Mouse (Mus musculus): Measurements from ENCODE around the gene Ccl9. TPM values are rescaled to one million over a fixed set of nuclear protein-coding genes. Genes with fewer than 3 reads are reported as not detected.

Ccl9 gene
- total and polyA plus RNA-seq, 2 experiments, result 45.5 to 92.1 TPM

- H3K4me1 ChIP-seq (ENCODE audit: control insufficient read depth, insufficient read depth, low read length), result no peaks in the 10 kb centered on the region; the same call in 1 of the 2 replicates
- H3K9ac ChIP-seq (ENCODE audit: low read depth, low read length), result no peak overlapping the region
- no peak overlapping the region for H3K4me3 ChIP-seq (ENCODE audit: insufficient read depth, low read depth, low read length)
- no peak overlapping the region for H3K27ac ChIP-seq (replicated peaks; ENCODE audit: insufficient read depth, low read depth, low read length)
- 95% methylated on average over 3 of the region's 3 CpGs for WGBS
- H3K79me2 ChIP-seq (ENCODE audit: control insufficient read depth, insufficient read depth, low read length), result no peaks in the 10 kb centered on the region
- H3K27me3 ChIP-seq (ENCODE audit: control insufficient read depth, insufficient read depth, low read length), result no peaks in the 10 kb centered on the region
- no peak for DNase-seq (ENCODE audit: extremely low read depth, low read depth, low spot score)
- no peaks in the 10 kb centered on the region for H3K36me3 ChIP-seq (ENCODE audit: control insufficient read depth, insufficient read depth, low read length)
- TF ChIP-seq CTCF (IDR thresholded peaks at IDR 0.05; ENCODE audit: low read depth, low read length) (no peak), POLR2A (IDR thresholded peaks at IDR 0.05; ENCODE audit: extremely low read depth, insufficient read depth, low read length) (no peak)
Measured at GRCm38 (mm10) chr11:83598207-83598837, 19.9 kb upstream of the Ccl9 start.

DNA sequence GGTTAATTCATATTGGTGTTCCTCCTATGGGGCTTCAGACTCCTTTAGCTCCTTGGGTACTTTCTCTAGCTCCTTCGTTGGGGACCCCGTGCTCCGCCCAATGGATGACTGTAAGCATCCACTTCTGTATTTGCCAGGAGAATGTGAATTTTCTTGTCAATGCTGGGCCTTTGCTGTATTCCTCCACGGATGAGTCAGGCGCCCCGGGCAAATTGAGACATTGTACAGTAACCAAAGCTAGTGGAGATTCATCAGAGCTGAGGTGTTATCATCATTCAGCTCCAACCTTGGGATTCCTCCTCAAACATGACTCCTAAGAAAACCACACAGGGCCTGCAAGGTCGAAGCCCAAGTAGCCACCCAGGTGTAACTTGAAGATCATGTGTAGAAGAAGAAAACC, 19.4 kb upstream of the Ccl9 start:
- H3K4me3 ChIP-seq (ENCODE audit: insufficient read depth, low read depth, low read length), result no peak overlapping the region
- H3K79me2 ChIP-seq (ENCODE audit: control insufficient read depth, insufficient read depth, low read length), result no peaks in the 10 kb centered on the region
- H3K9ac ChIP-seq (ENCODE audit: low read depth, low read length), result no peak overlapping the region
- TF ChIP-seq POLR2A (IDR thresholded peaks at IDR 0.05; ENCODE audit: extremely low read depth, insufficient read depth, low read length), result no peak
- no peak overlapping the region for H3K27ac ChIP-seq (replicated peaks; ENCODE audit: insufficient read depth, low read depth, low read length)
- no peak for DNase-seq (ENCODE audit: extremely low read depth, low read depth, low spot score)
- no peaks in the 10 kb centered on the region; the same call in 1 of the 2 replicates for H3K4me1 ChIP-seq (ENCODE audit: control insufficient read depth, insufficient read depth, low read length)
- WGBS, result 93% methylated on average over 7 of the region's 7 CpGs
- H3K36me3 ChIP-seq (ENCODE audit: control insufficient read depth, insufficient read depth, low read length), result no peaks in the 10 kb centered on the region
- no peaks in the 10 kb centered on the region for H3K27me3 ChIP-seq (ENCODE audit: control insufficient read depth, insufficient read depth, low read length)

DNA sequence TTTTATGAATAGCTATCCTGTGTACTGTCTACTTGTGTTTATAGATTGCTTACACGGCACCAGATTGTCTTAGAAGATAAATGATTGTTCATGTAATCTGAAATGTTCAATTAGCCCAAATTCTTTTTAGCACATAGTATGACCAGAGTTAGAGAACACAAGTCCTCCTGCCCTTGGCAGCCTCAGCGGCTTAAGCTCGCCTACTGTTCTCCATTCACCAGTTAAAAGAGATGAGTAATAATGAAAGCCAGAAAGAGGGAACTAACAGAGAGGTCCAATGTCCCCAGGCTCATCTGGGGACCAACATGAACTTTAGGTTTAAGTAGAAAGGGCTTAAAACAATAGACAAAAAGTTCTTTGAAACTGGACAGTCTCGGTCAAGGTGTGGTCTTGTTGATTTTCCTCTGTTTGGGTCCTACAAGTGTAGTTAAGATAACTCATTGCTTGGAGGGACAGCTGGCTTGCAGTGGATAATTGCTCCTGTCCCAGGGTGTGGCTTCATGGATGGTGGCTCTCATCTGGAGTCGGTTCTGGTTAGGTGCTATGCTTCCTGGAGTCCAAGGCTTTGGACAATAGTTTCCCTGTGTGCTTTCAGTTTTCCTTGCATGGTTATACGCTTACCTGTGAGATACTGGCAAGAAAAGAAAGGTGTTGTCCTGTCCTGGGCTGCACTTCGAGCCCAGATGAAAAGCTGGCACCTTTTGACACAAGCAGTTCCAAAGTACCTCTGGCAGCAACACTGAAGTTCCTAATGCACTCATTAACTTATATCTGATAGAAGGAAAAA, 17.4 kb upstream of the Ccl9 start:
- no peaks in the 10 kb centered on the region for H3K79me2 ChIP-seq (ENCODE audit: control insufficient read depth, insufficient read depth, low read length)
- H3K36me3 ChIP-seq (ENCODE audit: control insufficient read depth, insufficient read depth, low read length), result no peaks in the 10 kb centered on the region
- peak; percentile 70 for DNase-seq (ENCODE audit: extremely low read depth, low read depth, low spot score)
- 62% methylated on average over 7 of the region's 7 CpGs for WGBS
- no peak overlapping the region for H3K4me3 ChIP-seq (ENCODE audit: insufficient read depth, low read depth, low read length)
- TF ChIP-seq CTCF (IDR thresholded peaks at IDR 0.05; ENCODE audit: low read depth, low read length), result no peak
- no peak for TF ChIP-seq POLR2A (IDR thresholded peaks at IDR 0.05; ENCODE audit: extremely low read depth, insufficient read depth, low read length)
- no peak overlapping the region for H3K27ac ChIP-seq (replicated peaks; ENCODE audit: insufficient read depth, low read depth, low read length)
- H3K4me1 ChIP-seq (ENCODE audit: control insufficient read depth, insufficient read depth, low read length), result no peaks in the 10 kb centered on the region; the same call in 1 of the 2 replicates
- H3K27me3 ChIP-seq (ENCODE audit: control insufficient read depth, insufficient read depth, low read length), result no peaks in the 10 kb centered on the region
- H3K9ac ChIP-seq (ENCODE audit: low read depth, low read length), result no peak overlapping the region

- Histone ChIP-seq H3K9ac (ENCODE audit: low read depth, low read length) (no peak overlapping the region), H3K4me3 (ENCODE audit: insufficient read depth, low read depth, low read length) (no peak overlapping the region), H3K27me3 (ENCODE audit: control insufficient read depth, insufficient read depth, low read length) (no peaks in the 10 kb centered on the region), H3K36me3 (ENCODE audit: control insufficient read depth, insufficient read depth, low read length) (no peaks in the 10 kb centered on the region), H3K79me2 (ENCODE audit: control insufficient read depth, insufficient read depth, low read length) (no peaks in the 10 kb centered on the region), H3K27ac (replicated peaks; ENCODE audit: insufficient read depth, low read depth, low read length) (no peak overlapping the region), H3K4me1 (ENCODE audit: control insufficient read depth, insufficient read depth, low read length) (no peaks in the 10 kb centered on the region; the same call in 1 of the 2 replicates)
- 90% methylated on average over 5 of the region's 5 CpGs for WGBS
- DNase-seq (ENCODE audit: extremely low read depth, low read depth, low spot score), result no peak
- TF ChIP-seq CTCF (IDR thresholded peaks at IDR 0.05; ENCODE audit: low read depth, low read length), result no peak
- no peak for TF ChIP-seq POLR2A (IDR thresholded peaks at IDR 0.05; ENCODE audit: extremely low read depth, insufficient read depth, low read length)
Measured at GRCm38 (mm10) chr11:83593453-83593852, 15.0 kb upstream of the Ccl9 start.

GRCm38 (mm10) chr11:83592853-83593252, 14.4 kb upstream of the Ccl9 start, which contains the start of gene Ccl6:
Gene Ccl6 (minus strand): TSS chr11:83593087.
- no peaks in the 10 kb centered on the region for H3K79me2 ChIP-seq (ENCODE audit: control insufficient read depth, insufficient read depth, low read length)
- TF ChIP-seq CTCF (IDR thresholded peaks at IDR 0.05; ENCODE audit: low read depth, low read length) (no peak), POLR2A (IDR thresholded peaks at IDR 0.05; ENCODE audit: extremely low read depth, insufficient read depth, low read length) (no peak)
- H3K4me1 ChIP-seq (ENCODE audit: control insufficient read depth, insufficient read depth, low read length), result no peaks in the 10 kb centered on the region; the same call in 1 of the 2 replicates
- no peak for DNase-seq (ENCODE audit: extremely low read depth, low read depth, low spot score)
- WGBS, result 61% methylated on average over 2 of the region's 2 CpGs
- peak within 1 kb of the TSS; percentile 48; the same call in 1 of the 2 replicates for H3K27ac ChIP-seq (replicated peaks; ENCODE audit: insufficient read depth, low read depth, low read length)
- H3K9ac ChIP-seq (ENCODE audit: low read depth, low read length), result peak within 1 kb of the TSS; percentile 38; the same call in 1 of the 2 replicates
- no peaks in the 10 kb centered on the region for H3K36me3 ChIP-seq (ENCODE audit: control insufficient read depth, insufficient read depth, low read length)
- H3K4me3 ChIP-seq (ENCODE audit: insufficient read depth, low read depth, low read length), result peak within 1 kb of the TSS; percentile 24; the same call in 1 of the 2 replicates
- H3K27me3 ChIP-seq (ENCODE audit: control insufficient read depth, insufficient read depth, low read length), result no peaks in the 10 kb centered on the region
